Mouse (Mus musculus) brown adipose tissue, adult 24 weeks (tissue): ENCODE data around the gene Gm3752. TPM values are rescaled to one million over a fixed set of nuclear protein-coding genes. Genes with fewer than 3 reads are reported as not detected.
"Not testable (repeated sequence)": the region's sequence is repeated elsewhere in the genome, so short reads cannot be mapped to it uniquely, and the experiment has no call there.

Experiments used
- H3K27ac ChIP-seq: fragments of 200-500 bp; replicated peaks from 2 replicates; pipeline ENCODE4 v1.5.1; 2012; ENCODE audit warnings: low read depth, mild to moderate bottlenecking, low read length
- H3K4me1 ChIP-seq: fragments of 200-500 bp; 2 replicates; pipeline ENCODE4 v1.6.1; 2012; ENCODE audit warnings: low read length, mixed read lengths; ENCODE audit not compliant: control insufficient read depth, insufficient read depth, insufficient read length
- H3K4me3 ChIP-seq: fragments of 200-500 bp; 2 replicates; pipeline ENCODE4 v1.5.1; 2012; ENCODE audit warnings: low read depth, mild to moderate bottlenecking, low read length, moderate library complexity; ENCODE audit not compliant: insufficient read depth
- polyA plus RNA-seq: library from polyadenylated mRNA; stranded (reverse); fragments of >200 nt; gene quantifications from 2 replicates; pipeline ENCODE4 v1.2.4, GENCODE M21; 2012; ENCODE audit not compliant: missing spikeins, insufficient read depth, insufficient read length

The Gm3752 gene
- polyA plus RNA-seq: not detected in 2 replicates

- H3K4me1 ChIP-seq, H3K27ac ChIP-seq: not testable (repeated sequence)
Observed at GRCm38 (mm10) chr14:7483662-7484061, at the start of gene Gm3752. Gene Gm3752, minus strand, starts transcription at chr14:7483762.

GRCm38 (mm10) chr14:7488731-7489130 lies 5.2 kb upstream of the Gm3752 start:
- H3K27ac ChIP-seq, H3K4me3 ChIP-seq, H3K4me1 ChIP-seq: not testable (repeated sequence)

More at GRCm38 (mm10) chr14:7483662-7484061, at the start of gene Gm3752:
- not testable (repeated sequence) for H3K4me3 ChIP-seq

DNA sequence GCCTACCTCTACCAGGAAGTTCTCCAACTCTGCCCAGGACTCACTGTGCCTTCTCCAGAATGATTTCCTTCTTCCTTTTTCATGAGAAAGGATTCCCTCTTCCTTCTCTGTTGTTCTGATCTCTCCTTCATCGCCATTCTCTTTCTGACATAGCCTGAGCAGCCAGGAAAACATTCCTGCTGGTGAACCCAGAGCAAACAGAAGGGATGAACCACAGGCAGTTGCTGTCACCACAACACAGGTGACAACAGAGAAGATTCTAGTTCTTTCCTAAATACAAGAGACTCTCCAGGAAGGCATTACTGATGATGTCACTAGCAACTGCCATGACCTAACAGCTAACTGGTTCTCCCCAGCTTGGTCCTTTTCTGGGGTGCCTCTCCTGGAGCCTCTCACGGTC lies 32.7 kb downstream of the Gm3752 start, which contains the start of gene Gm3755:
Gene Gm3755, minus strand, starts transcription at position 101 of the 400 bp plus-strand sequence.
- not testable (repeated sequence) for H3K4me1 ChIP-seq, H3K4me3 ChIP-seq, H3K27ac ChIP-seq

GRCm38 (mm10) chr14:7422496-7422895 lies 61.1 kb downstream of the Gm3752 start:
- H3K27ac ChIP-seq, H3K4me3 ChIP-seq, H3K4me1 ChIP-seq: not testable (repeated sequence)

Other genes starting within 250 kb of the Gm3752 start
- gene Gm3727, start 219.0 kb downstream of the Gm3752 start, polyA plus RNA-seq: not detected in 2 replicates
- not detected in 2 replicates for gene Gm3739, start 168.7 kb downstream of the Gm3752 start, polyA plus RNA-seq
- not detected in 2 replicates for gene Gm5797, start 151.4 kb downstream of the Gm3752 start, polyA plus RNA-seq
- gene Gm8374, start 118.6 kb downstream of the Gm3752 start, polyA plus RNA-seq: not detected in 2 replicates
- gene Gm3755, start 32.8 kb downstream of the Gm3752 start, polyA plus RNA-seq: not detected in 2 replicates
- not detected in 2 replicates for gene Gm3558, start 84.8 kb upstream of the Gm3752 start, polyA plus RNA-seq
- gene Gm10338, start 111.8 kb upstream of the Gm3752 start, polyA plus RNA-seq: not detected in 2 replicates
- gene Gm10128, start 160.2 kb upstream of the Gm3752 start, polyA plus RNA-seq: not detected in 2 replicates